Mouse (Mus musculus) cerebellum, adult 2 months (tissue): ENCODE data around the gene Anapc15-ps.

Experiments used
- CTCF ChIP-seq: fragments of 200-500 bp; IDR thresholded peaks from 2 replicates; pipeline ENCODE4 v1.5.1; 2011; ENCODE audit warnings: low read depth, mild to moderate bottlenecking, control low read depth, low read length, moderate library complexity, borderline replicate concordance; ENCODE audit not compliant: insufficient read depth
- POLR2A ChIP-seq: fragments of 200-500 bp; IDR thresholded peaks from 2 replicates; pipeline ENCODE4 v1.6.1; 2011; ENCODE audit warnings: low read length, control low read depth, borderline replicate concordance; ENCODE audit not compliant: insufficient read depth

DNA sequence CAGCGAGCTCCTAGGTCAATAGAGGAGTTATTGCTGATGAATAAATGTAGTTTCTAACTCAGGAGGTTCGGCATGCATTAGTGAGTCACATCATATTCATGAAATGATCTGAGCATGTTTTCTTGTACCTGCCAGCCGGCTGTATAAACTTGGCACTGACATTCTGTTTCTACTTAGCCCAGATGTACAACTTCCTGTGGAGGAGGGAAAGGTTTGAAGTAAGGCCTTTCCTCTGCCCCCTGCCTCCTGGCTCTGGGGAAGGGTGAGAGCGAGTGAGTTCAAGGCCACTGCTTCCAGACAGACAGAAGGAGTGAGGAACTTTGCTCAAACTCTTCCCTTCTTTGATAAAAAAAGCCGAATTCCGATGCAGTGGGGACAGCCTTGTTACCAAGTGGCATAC is 39.0 kb upstream of the Anapc15-ps start:
- TF ChIP-seq POLR2A (no peak), CTCF (no peak)
